Mouse (Mus musculus) thymus, adult 2 months (tissue): ENCODE results near the gene Acer1.

Source experiments
- CTCF ChIP-seq: fragments of 200-500 bp; IDR thresholded peaks from 2 replicates; pipeline ENCODE4 v1.5.1; 2012; ENCODE audit warnings: mild to moderate bottlenecking, control low read depth, low read length, moderate library complexity, borderline replicate concordance; ENCODE audit not compliant: control insufficient read depth, poor library complexity, insufficient read depth; ENCODE audit errors: extremely low read depth
- POLR2A ChIP-seq: fragments of 200-500 bp; IDR thresholded peaks from 2 replicates; pipeline ENCODE4 v1.6.1; 2012; ENCODE audit warnings: mild to moderate bottlenecking, low read length, control low read depth, moderate library complexity; ENCODE audit not compliant: control insufficient read depth, poor library complexity, insufficient read depth; ENCODE audit errors: extremely low read depth

DNA sequence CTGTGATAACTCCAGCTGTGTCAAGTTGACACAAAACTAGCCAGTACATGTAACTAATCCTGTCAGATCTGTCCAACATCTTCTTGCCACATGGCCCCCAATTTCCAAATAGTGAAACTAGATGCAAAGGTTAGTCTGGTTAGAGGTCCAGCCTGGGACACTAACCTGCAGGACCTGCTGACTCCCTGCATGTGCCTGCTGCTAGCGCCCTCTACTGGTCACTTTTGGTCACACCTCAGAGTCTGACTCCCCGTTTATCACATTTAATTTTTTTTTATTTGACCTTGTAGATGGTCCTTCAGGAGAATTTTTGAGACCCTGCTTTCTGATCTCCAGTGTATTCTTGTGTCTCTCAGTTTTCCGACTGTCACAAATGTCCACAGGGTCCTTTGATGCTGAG lies 31.0 kb downstream of the Acer1 start:
- TF ChIP-seq CTCF (peak; percentile 76; the same call in 1 of the 2 replicates), POLR2A (no peak)
